ENCODE assay signal across 8 mouse cellular contexts in genomic region chr7:64060051-64060450, GRCm38 (mm10).
DNase-seq lines count a peak whose midpoint lies in the region; ATAC-seq and TF ChIP-seq lines count a peak whose summit lies in the region.

No protein-coding gene starts in this region.

- no peaks in the 10 kb centered on the region for H3K27me3 ChIP-seq in lung, embryonic 14.5 days (ENCODE audit: insufficient read depth, low read length)

- WGBS in lung, embryonic 14.5 days = 4% methylated on average over 1 of the region's 1 CpGs

- no peak overlapping the region for H3K4me2 ChIP-seq in lung, embryonic 14.5 days

- no peak overlapping the region for H3K27ac ChIP-seq in lung, embryonic 14.5 days (ENCODE audit: low read depth)

- no peak overlapping the region for H3K4me3 ChIP-seq in lung, embryonic 14.5 days (ENCODE audit: low read depth, low read length)

- no peaks in the 10 kb centered on the region for H3K36me3 ChIP-seq in lung, embryonic 14.5 days (ENCODE audit: insufficient read depth)

- H3K9me3 ChIP-seq in lung, embryonic 14.5 days (ENCODE audit: low read depth, low read length) = no peaks in the 10 kb centered on the region

- no peak for ATAC-seq in cerebellum, adult (ENCODE audit: insufficient number of reproducible peaks, low FRiP score, low TSS enrichment)
- no peak for ATAC-seq in lung, embryonic 14.5 days (ENCODE audit: insufficient read depth)

- TF ChIP-seq CTCF in lung, embryonic 14.5 days (IDR thresholded peaks at IDR 0.05; ENCODE audit: low read depth) = peak; percentile 68

- DNase-seq in cerebellum, postnatal 14 days = peak; percentile 68 to 71
- DNase-seq in lung, embryonic 14.5 days = peak; percentile 54
- no peak for DNase-seq in lung, adult 18-20 months
- peak; percentile 79 for DNase-seq in brain, adult 2 months (ENCODE audit: low read depth, low spot score)
- peak; percentile 54 for DNase-seq in mesoderm, embryonic 11.5 days (ENCODE audit: low read depth, low spot score)
- no peak for DNase-seq in gastrocnemius, adult 18-20 months (ENCODE audit: low spot score)
- no peak for DNase-seq in MN1 (ENCODE audit: low spot score)

- no peaks in the 10 kb centered on the region for H3K4me1 ChIP-seq in lung, embryonic 14.5 days (ENCODE audit: insufficient read depth)

- no peak overlapping the region for H3K9ac ChIP-seq in lung, embryonic 14.5 days

Comparison
In these comparisons a context has a peak if more than half of its experiments do, and no peak if none do; other contexts are left out.
1. DNase-seq: peak in cerebellum, postnatal 14 days (2 of 2), lung, embryonic 14.5 days (single experiment), brain, adult 2 months (single experiment) and mesoderm, embryonic 11.5 days (single experiment); none in lung, adult 18-20 months (0 of 2), gastrocnemius, adult 18-20 months (single experiment) and MN1 (single experiment).